Mouse (Mus musculus) left cerebral cortex, postnatal 10 days (tissue): ENCODE data around the gene Mymx. TPM values are rescaled to one million over a fixed set of nuclear protein-coding genes. Genes with fewer than 3 reads are reported as not detected.
A peak's percentile ranks its signal among the peaks of the same experiment; 100 is the strongest.
"Not testable (repeated sequence)": the region's sequence is repeated elsewhere in the genome, so short reads cannot be mapped to it uniquely, and the experiment has no call there.

Source experiments
- DNase-seq, 2 experiments: peaks; one replicate each; pipeline ENCODE4 v3.0.0; 2021 to 2022; ENCODE audit warnings: low spot score in 2 of 2, mixed read lengths in 1 of 2; ENCODE audit errors: extremely low spot score in 1 of 2
- intact Hi-C: fragments of 180-260 bp; cut with DNase I; formaldehyde crosslinking; loops from one replicate; pipeline ENCODE4 v1.15.1; 2025
- total RNA-seq, 2 experiments: library from RNA; stranded (reverse); gene quantifications; 2 replicates each; pipeline ENCODE4 v1.2.3; 2021

Mymx gene
- not detected for total RNA-seq

DNA sequence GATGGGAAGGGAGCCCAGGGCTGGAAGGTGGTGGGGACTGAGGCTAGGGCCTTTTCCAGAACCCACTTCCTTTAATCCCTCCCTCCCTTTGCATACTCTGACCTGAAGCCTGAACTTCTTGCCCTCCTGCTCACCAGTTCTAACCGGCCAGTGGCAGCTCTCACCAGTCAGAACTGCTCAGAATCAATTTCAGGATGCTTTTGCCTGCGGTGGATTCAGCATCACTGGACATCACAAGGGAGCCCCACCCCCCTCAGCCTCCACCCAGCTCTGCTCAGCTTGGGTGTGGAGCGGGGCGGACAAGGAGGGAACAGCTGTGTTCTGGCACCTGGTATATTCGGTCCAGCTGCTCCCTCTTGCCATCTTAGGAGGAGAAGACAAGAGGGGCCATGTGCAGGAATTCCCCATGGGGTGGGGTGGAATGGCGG is at the start of gene Mymx:
Mymx (minus strand) TSS at position 226 of the 428 bp plus-strand sequence.
- DNase-seq = no peak

DNA sequence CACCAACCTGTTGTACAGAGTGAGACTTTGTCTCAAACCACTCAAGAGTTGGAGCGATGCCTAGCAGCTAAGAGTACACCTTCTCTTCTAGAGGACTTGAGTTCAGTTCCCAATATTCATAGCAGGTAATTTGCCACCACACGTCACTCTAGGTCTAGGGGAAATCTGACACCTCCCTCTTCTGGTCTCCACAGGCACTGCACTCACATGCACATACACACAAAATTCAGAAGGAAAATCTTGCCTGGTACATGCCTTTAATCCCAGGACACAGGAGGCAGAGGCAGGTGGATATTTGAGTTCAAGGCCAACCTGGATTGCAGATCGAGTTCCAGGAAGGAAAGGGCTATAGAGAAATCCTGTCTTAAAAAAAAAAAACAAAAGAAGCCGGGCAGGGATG is 42.3 kb upstream of the Mymx start:
- no peak for DNase-seq
- intact Hi-C loops = loop anchor here (5.0 kb wide), 1 partner anchor 62 kb away; no protein-coding TSS in a partner anchor

More for the DNA sequence above, at the start of gene Mymx:
- intact Hi-C loops = no loop called here

DNA sequence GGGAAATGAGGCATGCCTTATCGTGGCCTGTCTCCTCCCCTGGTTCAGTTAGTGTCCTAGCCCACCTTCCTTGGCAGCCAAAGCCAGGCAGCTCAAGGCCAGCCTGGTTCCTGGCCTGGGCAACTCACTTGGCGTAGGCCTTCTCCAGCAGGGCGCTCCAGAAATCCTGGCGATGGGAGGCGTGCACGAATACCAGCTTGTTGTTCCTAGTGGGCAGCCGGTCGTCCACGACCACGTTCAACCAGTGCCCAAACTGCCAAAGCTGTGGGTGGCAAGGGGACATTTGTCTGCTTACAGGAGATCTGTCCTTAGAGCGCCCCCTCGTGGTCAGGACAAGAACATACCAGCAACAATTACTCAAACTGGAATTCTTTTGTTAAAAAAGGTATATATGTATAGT is 40.8 kb upstream of the Mymx start:
- peak; percentile 50 to 80 for DNase-seq
- intact Hi-C loops = loop anchor here (5.0 kb wide), 1 partner anchor 60 kb away; no protein-coding TSS in a partner anchor

DNA sequence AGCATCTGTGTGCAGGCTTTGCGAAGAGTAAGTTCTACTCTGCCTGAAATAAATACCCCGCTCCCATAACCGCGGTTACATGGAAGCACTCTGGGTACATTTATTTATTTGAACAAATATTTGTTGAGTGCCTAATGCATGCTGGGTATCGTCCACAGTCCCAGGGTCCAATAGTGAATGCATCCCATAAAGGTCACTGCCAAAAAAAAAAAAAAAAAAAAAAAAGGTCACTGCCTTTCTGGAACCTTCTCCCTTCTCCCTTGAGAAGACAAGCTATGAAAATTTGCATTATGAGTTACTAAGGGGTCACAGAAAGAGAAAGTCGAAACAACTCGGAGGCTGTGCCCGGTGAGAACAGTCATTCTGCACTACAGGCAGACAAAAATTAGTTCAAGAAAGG is 40.1 kb upstream of the Mymx start:
- intact Hi-C loops = loop anchor here (5.0 kb wide), 1 partner anchor 60 kb away; no protein-coding TSS in a partner anchor
- no peak for DNase-seq

DNA sequence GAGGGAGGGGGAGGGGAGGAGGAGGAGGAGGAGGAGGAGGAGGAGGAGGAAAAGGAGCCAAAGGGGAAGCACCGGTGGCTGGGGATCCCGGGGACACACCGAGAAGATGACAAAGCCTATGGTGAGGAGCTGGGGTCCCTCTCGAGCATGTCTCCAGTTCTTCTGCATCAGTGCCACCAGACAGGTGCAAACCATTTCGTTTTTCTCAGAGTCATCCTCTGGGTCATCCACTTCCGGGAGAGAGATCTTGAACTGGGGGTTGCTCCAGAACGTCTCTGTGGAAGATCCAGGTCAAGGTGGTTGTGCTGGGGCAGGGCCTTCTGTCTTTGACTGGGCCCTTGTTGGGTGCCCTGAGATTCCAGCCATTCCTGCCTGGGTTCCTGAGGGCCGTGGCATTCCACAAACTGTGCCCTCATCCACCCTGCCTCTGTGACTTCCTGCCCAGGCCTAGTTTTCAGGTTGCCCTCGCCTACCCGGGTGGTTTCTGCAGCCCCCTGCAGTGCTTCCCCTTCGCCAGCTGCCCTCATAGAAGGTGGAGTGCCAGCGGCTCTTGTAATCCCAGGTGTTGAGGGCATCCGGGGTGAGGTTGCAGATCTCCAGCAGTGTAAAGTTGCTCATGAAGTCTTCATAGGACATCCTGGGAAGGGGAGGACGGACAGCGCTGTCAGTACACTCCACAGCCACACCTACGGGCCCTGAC is 36.8 kb upstream of the Mymx start:
- intact Hi-C loops = no loop called here
- DNase-seq = no peak

DNA sequence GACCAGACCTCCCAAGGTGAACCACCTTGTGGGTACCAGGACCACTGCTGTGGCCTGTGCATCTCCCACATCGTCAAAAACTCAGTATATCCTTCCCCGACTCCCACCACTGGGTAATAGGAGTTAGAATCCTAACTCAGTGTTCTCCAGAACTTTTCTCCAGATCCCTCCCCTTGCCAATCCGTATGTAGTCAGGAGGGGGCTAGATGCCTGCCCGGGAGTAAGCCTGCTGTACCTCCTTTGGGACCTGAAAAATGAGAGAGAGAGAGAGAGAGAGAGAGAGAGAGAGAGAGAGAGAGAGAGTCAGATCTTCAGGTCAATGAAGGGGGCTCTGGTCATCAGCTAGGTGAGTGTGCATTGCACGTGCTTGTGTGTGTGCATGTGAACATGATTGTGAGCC is 32.1 kb upstream of the Mymx start:
- DNase-seq = no peak
- intact Hi-C loops = no loop called here

DNA sequence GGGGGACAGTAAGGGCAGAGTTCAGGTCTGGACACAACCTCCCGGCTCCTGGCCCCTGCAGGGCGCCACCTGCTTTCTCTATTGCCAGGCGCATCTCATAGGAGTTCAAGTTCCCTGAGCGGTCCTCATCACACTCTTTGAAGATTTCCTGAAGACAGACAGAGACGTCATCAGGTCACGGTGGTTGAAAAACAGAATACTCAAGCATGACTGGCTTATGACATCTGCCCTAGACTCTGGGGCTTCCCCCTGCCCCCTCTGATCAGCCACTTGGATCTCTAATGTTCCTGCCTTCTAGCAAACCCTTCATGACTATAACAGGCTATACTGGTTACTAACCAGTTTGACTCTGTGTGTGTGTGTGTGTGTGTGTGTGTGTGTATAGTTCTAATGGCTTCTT is 30.0 kb upstream of the Mymx start:
- intact Hi-C loops = no loop called here
- no peak for DNase-seq

DNA sequence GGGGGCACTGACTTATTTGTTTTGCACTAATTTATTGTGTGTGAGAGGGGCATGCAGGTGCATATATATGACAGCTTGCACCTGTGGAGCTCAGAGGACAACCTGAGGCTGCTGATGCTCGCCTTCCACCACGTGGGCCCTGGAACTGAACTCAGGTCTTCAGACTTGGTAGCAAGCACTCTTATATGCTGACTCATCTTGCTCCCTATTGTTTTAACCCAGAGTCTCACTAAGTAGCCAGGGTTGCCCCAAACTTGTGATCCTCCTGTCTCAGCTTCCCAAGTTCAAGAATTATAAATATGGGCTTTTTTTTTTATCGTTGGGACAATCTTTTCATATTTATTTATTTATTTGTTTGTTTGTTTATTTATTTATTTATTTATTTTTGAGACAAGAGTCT is 29.1 kb upstream of the Mymx start:
- no peak for DNase-seq
- intact Hi-C loops = no loop called here

DNA sequence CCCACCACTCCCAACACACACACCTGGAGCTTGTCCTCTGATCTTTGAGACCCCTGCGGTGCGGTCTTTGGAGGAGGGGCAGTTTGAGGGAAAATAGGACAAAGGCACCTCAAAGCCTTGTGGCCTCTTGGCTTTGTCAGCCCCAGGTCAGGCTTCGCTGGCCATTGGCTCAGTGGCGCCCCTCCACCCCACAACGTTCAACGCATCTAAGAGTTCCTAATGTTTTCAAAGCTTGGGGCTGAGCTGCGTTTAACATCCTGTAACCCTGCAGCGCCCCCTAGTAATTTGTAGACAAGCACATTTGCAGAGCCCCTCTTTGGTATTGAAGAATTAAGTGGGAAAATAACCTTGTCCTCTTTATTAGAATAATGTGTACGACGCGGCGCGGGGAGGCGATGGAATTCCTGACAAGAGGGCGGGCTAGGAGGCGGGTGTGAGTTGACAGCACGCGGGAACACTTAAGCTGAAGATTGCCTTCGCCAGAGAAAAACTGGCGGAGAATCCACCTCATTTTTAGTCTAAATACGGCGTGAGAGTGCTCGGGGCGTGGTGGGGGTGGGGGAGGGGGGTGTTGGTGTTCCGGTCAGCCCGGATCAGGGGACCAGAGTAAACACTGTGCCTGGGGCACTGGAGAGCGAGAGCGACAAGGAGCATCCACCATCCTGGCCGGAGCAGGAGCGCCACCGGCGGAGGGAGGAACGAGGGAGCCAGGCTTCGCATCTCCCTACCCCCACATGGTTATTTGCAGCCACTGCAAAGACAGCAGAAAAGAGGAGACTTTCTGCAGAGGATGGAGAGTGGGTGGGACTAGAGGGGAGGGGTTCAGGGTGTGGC is 28.2 kb upstream of the Mymx start:
- peak; percentile 70 to 84 for DNase-seq

DNA sequence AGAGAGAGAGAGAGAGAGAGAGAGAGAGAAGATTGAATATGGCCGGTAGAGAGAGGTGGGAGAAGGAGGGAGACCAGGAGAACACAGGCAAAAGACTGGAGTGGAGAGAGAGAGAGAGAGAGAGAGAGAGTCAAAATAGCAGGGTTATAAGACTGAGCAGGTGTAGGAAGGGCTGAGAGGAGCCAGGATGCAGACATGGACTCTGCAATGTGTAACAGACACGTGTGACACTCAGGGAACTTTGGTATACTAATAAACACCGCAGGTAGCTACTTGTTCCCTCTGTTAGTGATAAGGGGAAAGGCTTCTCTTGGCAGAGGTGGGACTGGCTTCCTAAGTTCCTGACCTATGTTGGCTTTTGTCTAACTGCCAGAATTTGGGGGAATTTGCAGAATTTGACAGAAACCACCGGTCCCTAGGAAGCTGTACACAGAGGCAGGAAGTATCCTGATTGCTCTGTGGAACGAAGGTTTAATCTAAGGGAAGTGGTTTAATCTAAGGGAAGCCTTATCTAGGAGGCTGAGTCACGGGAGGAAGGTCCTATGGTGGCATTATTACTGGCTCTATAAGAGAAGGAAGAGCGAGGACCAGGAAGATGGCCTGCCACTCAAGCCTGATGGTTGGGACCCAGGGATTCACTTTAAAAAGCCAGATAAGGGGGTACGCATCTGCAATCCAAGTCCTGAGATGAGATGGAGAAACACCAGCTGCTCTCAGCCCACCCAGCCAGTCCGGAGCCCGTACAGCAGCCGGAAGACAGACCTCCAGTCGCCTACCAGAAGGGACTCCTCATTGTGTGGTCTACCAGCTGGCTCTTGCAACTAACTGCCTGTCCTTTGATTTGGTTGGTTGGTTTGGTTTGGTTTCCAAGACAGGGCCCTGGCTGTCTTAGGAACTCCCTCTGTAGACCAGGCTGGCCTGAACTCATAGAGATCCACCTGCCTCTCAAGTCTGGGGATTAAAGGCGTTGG is 27.3 kb upstream of the Mymx start:
- DNase-seq = no peak
- intact Hi-C loops = loop anchor here (5.0 kb wide), 1 partner anchor 47 kb away; no protein-coding TSS in a partner anchor

More for the DNA sequence above, 28.2 kb upstream of the Mymx start:
- intact Hi-C loops = loop anchor here (5.0 kb wide), 1 partner anchor 48 kb away; no protein-coding TSS in a partner anchor

DNA sequence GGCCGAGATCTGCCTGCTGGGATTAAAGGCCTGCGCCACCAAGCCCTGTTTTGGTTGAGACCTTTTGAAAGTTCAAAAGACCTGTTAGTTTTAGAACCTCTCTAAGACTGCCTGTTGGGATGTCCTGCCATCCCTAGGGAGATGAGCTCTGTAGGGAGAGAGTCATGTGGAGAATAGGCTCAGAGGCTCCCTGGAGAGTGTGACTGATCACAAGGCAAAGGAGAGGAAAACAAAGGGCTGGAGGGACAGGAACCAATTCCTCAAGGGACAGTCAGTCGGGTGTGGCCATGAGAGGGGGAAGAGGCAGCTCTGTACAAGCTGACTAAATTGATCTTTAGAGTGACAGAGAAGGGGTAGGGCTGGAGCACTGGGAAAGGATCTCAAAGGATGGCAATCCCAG is 26.3 kb upstream of the Mymx start:
- intact Hi-C loops = loop anchor here (5.0 kb wide), 1 partner anchor 46 kb away; no protein-coding TSS in a partner anchor
- DNase-seq = no peak

DNA sequence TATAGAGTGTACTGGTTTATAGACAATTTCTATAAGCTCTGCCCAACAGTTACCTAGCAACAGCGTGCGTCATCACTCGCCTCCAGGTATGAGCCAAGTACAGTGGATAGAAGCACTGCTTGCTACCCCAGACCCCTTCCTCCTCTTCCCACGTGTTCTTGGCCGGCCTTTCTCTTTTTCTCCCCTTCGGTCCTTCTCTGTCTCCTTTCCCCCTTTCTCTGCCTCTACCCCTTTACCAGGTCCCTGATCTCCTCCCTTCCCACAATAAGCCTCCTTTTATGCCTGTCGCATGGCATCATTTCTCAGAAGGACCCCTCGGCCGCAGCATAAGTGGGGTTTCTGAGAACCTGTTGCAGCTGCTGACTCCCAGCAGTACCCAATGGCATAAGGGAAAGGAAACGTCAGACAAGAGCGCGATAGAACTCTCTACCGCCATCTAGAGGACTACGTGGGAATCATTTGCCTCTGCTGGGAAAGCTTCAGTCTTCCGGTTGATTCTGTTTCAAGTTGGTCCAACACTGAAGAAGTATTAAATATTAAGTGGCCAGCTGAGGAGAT is 24.8 kb upstream of the Mymx start:
- intact Hi-C loops = loop anchor here (5.0 kb wide), 1 partner anchor 44 kb away; no protein-coding TSS in a partner anchor
- peak; percentile 72 to 81 for DNase-seq

DNA sequence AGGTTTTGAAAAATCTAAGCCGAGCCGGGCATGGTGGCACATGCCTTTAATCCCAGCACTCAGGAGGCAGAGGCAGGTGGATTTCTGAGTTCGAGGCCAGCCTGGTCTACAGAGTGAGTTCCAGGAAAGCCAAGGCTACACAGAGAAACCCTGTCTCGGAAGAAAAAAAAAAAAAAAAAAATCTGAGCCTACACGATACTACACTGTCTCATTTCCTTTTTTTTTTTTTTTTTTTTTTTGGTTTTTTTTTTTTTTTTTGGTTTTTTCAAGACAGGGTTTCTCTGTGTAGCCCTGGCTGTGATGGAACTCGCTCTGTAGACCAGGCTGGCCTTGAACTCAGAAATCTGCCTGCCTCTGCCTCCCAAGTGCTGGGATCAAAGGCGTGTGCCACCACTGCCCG is 21.5 kb upstream of the Mymx start:
- intact Hi-C loops, DNase-seq: not testable (repeated sequence)

DNA sequence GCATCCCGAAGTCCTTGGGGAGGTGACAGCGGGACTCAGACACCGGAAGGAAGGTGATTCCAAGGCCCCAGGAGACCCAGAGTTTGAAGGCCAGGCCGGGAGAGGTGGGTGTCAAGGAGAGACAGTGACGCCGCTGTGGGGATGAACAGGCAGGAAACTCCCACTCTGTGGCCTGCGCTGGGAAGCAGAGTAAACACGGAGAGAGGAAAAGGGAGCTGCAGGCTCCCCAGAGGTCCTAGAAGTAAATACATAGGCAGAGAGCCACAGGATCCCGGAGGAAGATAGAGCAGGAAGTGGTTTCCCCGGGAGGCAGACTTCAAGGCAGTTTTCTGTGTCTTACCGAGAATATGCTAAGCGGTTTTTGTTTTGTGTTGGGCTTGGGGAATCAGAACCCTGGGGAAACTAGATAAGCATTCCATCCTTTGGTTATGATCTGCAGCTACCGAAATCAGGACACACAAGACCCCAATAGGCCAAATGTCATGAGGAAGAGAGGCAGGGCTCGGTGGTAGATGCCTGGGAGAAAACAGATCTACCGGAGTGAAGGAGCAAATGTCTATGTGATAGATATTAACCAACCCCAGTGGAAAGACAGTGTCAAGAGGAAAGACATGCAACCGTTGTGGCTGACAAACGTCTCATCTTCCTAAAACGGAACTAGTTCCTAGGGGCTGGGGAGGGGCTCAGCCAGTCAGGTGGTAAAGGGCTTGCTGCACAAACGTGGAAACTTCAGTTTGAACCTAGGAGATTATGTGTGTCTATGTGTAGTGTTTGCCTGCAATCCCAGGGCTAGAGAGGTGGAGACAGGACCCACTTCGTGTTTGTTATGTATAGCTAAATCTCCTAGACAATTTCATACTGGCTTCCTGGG is 17.7 kb upstream of the Mymx start:
- DNase-seq = peak in 1 of 2 experiments; percentile 67
- intact Hi-C loops = no loop called here

DNA sequence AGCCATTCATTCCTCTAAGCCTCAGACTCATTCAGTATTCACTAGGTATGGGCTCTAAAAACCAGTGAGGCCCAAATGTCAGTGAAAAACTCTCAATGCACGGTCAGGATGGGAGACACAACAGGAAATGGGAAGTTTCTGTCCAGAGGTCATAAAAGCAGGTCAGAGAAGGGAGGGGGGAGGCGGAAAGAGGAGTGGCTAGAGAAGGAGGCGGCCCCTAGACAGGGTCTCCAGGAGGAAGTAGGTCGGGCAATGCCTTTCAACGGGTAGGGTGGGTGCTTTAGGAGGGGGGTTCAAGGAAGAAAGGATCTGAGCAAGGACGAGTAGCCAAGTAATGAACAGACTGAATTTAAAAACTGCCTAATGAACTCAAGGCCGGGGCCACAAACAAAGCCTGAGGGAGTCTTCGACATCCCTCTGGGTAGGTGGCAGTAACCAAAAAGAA is 17.1 kb upstream of the Mymx start:
- peak in 1 of 2 experiments; percentile 72 for DNase-seq
- intact Hi-C loops = no loop called here

DNA sequence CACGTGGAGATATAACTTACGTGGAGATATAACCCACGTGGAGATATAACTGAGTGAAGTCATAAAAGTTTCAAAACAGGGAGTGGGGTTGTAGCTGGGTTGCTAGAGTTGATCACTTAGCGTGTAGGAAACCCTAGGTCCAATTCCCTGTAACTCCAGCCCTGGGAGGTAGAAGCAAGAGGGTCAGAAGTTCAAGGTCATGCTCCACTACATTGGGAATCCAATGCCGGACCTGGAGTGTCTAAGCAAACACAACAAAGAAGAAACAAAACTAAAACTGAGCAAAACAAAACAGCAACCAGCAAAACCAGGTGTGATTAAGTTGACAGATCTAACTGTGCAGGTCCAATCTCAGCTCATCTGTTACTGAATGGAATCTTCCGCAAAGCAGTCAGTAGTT is 15.8 kb upstream of the Mymx start:
- intact Hi-C loops = no loop called here

DNA sequence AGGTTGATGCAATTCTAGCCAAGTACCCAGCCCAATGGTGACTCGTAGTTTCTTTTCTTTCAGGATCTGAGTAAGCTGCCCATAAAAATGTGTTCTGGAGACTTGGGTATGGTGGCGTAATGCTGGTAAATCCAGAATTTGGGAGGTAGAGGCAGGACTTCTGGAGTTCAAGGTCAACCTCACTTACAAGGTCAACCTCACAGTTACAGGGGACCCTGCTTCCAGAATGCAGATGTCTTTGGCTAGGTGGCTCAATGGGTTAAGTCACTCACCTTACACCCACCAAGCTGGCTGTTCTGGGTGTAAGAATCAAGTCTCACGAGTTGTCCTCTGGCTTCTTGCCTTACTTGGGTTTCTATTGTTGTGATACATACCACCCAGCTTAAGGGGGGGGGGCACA is 14.8 kb upstream of the Mymx start:
- intact Hi-C loops = no loop called here
- DNase-seq = no peak

More for the DNA sequence above, 15.8 kb upstream of the Mymx start:
- DNase-seq = no peak
